Mouse (Mus musculus): ENCODE data around the gene Cass4. TPM values are rescaled to one million over a fixed set of nuclear protein-coding genes. Genes with fewer than 3 reads are reported as not detected.

Cass4 gene
- polyA plus RNA-seq, 1 experiment from 2014 or later: 0.16 TPM

- Histone ChIP-seq H3K4me2 (ENCODE audit: low read depth, low read length) (no peak overlapping the region), H3K4me3 (ENCODE audit: low read depth, low read length) (no peak overlapping the region), H3K9ac (replicated peaks; ENCODE audit: low read depth, low read length) (no peak overlapping the region), H3K27me3 (ENCODE audit: control insufficient read depth, insufficient read depth, low read length) (no peaks in the 10 kb centered on the region; the same call in 1 of the 2 replicates), H3K36me3 (ENCODE audit: control insufficient read depth, insufficient read depth, low read length) (no peaks in the 10 kb centered on the region), H3K4me1 (ENCODE audit: control insufficient read depth, insufficient read depth, low read length) (no peaks in the 10 kb centered on the region), H3K9me3 (ENCODE audit: control insufficient read depth, low read length) (no peaks in the 10 kb centered on the region), H3K27ac (ENCODE audit: low read depth, low read length) (no peak overlapping the region)
- no peak for ATAC-seq (ENCODE audit: low read depth)
- 24% methylated on average over 9 of the region's 9 CpGs for WGBS
These were observed 6.3 kb downstream of the Cass4 start for GRCm38 (mm10) chr2:172399901-172400300.

GRCm38 (mm10) chr2:172401116-172401825 is 7.7 kb downstream of the Cass4 start:
- ATAC-seq (ENCODE audit: low read depth): no peak
- H3K27ac ChIP-seq (ENCODE audit: low read depth, low read length): no peak overlapping the region
- H3K27me3 ChIP-seq (ENCODE audit: control insufficient read depth, insufficient read depth, low read length): no peaks in the 10 kb centered on the region; the same call in 1 of the 2 replicates
- H3K4me1 ChIP-seq (ENCODE audit: control insufficient read depth, insufficient read depth, low read length): no peaks in the 10 kb centered on the region
- no peaks in the 10 kb centered on the region for H3K36me3 ChIP-seq (ENCODE audit: control insufficient read depth, insufficient read depth, low read length)
- H3K4me3 ChIP-seq (ENCODE audit: low read depth, low read length): no peak overlapping the region
- WGBS: 72% methylated on average over 13 of the region's 13 CpGs
- H3K9ac ChIP-seq (replicated peaks; ENCODE audit: low read depth, low read length): no peak overlapping the region
- no peak overlapping the region for H3K4me2 ChIP-seq (ENCODE audit: low read depth, low read length)
- H3K9me3 ChIP-seq (ENCODE audit: control insufficient read depth, low read length): no peaks in the 10 kb centered on the region

GRCm38 (mm10) chr2:172404239-172404638 is 10.6 kb downstream of the Cass4 start:
- H3K27me3 ChIP-seq (ENCODE audit: control insufficient read depth, insufficient read depth, low read length): no peaks in the 10 kb centered on the region; the same call in 1 of the 2 replicates
- no peaks in the 10 kb centered on the region for H3K4me1 ChIP-seq (ENCODE audit: control insufficient read depth, insufficient read depth, low read length)
- ATAC-seq (ENCODE audit: low read depth): no peak
- H3K9me3 ChIP-seq (ENCODE audit: control insufficient read depth, low read length): no peaks in the 10 kb centered on the region
- H3K9ac ChIP-seq (replicated peaks; ENCODE audit: low read depth, low read length): no peak overlapping the region
- no peak overlapping the region for H3K27ac ChIP-seq (ENCODE audit: low read depth, low read length)
- WGBS: 65% methylated on average over 7 of the region's 7 CpGs
- H3K36me3 ChIP-seq (ENCODE audit: control insufficient read depth, insufficient read depth, low read length): no peaks in the 10 kb centered on the region
- no peak overlapping the region for H3K4me2 ChIP-seq (ENCODE audit: low read depth, low read length)
- no peak overlapping the region for H3K4me3 ChIP-seq (ENCODE audit: low read depth, low read length)

- Histone ChIP-seq H3K4me3 (ENCODE audit: low read depth, low read length) (no peak overlapping the region), H3K27ac (ENCODE audit: low read depth, low read length) (no peak overlapping the region), H3K27me3 (ENCODE audit: control insufficient read depth, insufficient read depth, low read length) (no peaks in the 10 kb centered on the region; the same call in 1 of the 2 replicates), H3K4me2 (ENCODE audit: low read depth, low read length) (no peak overlapping the region), H3K36me3 (ENCODE audit: control insufficient read depth, insufficient read depth, low read length) (no peaks in the 10 kb centered on the region), H3K9ac (replicated peaks; ENCODE audit: low read depth, low read length) (no peak overlapping the region), H3K4me1 (ENCODE audit: control insufficient read depth, insufficient read depth, low read length) (no peaks in the 10 kb centered on the region), H3K9me3 (ENCODE audit: control insufficient read depth, low read length) (no peaks in the 10 kb centered on the region)
- ATAC-seq (ENCODE audit: low read depth): no peak
- WGBS: 81% methylated on average over 3 of the region's 3 CpGs
These were observed 11.4 kb downstream of the Cass4 start for GRCm38 (mm10) chr2:172405011-172405410.

GRCm38 (mm10) chr2:172406173-172406572 is 12.6 kb downstream of the Cass4 start:
- Histone ChIP-seq H3K4me3 (ENCODE audit: low read depth, low read length) (no peak overlapping the region), H3K27ac (ENCODE audit: low read depth, low read length) (no peak overlapping the region), H3K9ac (replicated peaks; ENCODE audit: low read depth, low read length) (no peak overlapping the region), H3K9me3 (ENCODE audit: control insufficient read depth, low read length) (no peaks in the 10 kb centered on the region), H3K27me3 (ENCODE audit: control insufficient read depth, insufficient read depth, low read length) (no peaks in the 10 kb centered on the region; the same call in 1 of the 2 replicates), H3K4me1 (ENCODE audit: control insufficient read depth, insufficient read depth, low read length) (no peaks in the 10 kb centered on the region), H3K4me2 (ENCODE audit: low read depth, low read length) (no peak overlapping the region), H3K36me3 (ENCODE audit: control insufficient read depth, insufficient read depth, low read length) (no peaks in the 10 kb centered on the region)
- no peak for ATAC-seq (ENCODE audit: low read depth)
- 65% methylated on average over 4 of the region's 4 CpGs for WGBS

- Histone ChIP-seq H3K4me3 (ENCODE audit: low read depth, low read length) (no peak overlapping the region), H3K9me3 (ENCODE audit: control insufficient read depth, low read length) (no peaks in the 10 kb centered on the region), H3K9ac (replicated peaks; ENCODE audit: low read depth, low read length) (no peak overlapping the region), H3K36me3 (ENCODE audit: control insufficient read depth, insufficient read depth, low read length) (no peaks in the 10 kb centered on the region), H3K4me2 (ENCODE audit: low read depth, low read length) (no peak overlapping the region), H3K4me1 (ENCODE audit: control insufficient read depth, insufficient read depth, low read length) (0 out of 2 replicates have a peak, but pooled peaks cover 2% of the 10 kb centered on the region), H3K27ac (ENCODE audit: low read depth, low read length) (no peak overlapping the region), H3K27me3 (ENCODE audit: control insufficient read depth, insufficient read depth, low read length) (no peaks in the 10 kb centered on the region; the same call in 1 of the 2 replicates)
- no peak for ATAC-seq (ENCODE audit: low read depth)
- 78% methylated on average over 2 of the region's 2 CpGs for WGBS
These were observed 13.9 kb downstream of the Cass4 start for GRCm38 (mm10) chr2:172407499-172407898.

GRCm38 (mm10) chr2:172410686-172411085 is 17.1 kb downstream of the Cass4 start:
- WGBS: 87% methylated on average over 2 of the region's 2 CpGs
- Histone ChIP-seq H3K4me3 (ENCODE audit: low read depth, low read length) (no peak overlapping the region), H3K36me3 (ENCODE audit: control insufficient read depth, insufficient read depth, low read length) (no peaks in the 10 kb centered on the region), H3K27me3 (ENCODE audit: control insufficient read depth, insufficient read depth, low read length) (no peaks in the 10 kb centered on the region), H3K4me2 (ENCODE audit: low read depth, low read length) (no peak overlapping the region), H3K9me3 (ENCODE audit: control insufficient read depth, low read length) (no peaks in the 10 kb centered on the region), H3K9ac (replicated peaks; ENCODE audit: low read depth, low read length) (no peak overlapping the region), H3K4me1 (ENCODE audit: control insufficient read depth, insufficient read depth, low read length) (0 out of 2 replicates have a peak, but pooled peaks cover 3% of the 10 kb centered on the region), H3K27ac (ENCODE audit: low read depth, low read length) (no peak overlapping the region)
- no peak for ATAC-seq (ENCODE audit: low read depth)

- Histone ChIP-seq H3K4me3 (ENCODE audit: low read depth, low read length) (no peak overlapping the region), H3K9ac (replicated peaks; ENCODE audit: low read depth, low read length) (no peak overlapping the region), H3K27ac (ENCODE audit: low read depth, low read length) (no peak overlapping the region), H3K36me3 (ENCODE audit: control insufficient read depth, insufficient read depth, low read length) (no peaks in the 10 kb centered on the region), H3K4me1 (ENCODE audit: control insufficient read depth, insufficient read depth, low read length) (0 out of 2 replicates have a peak, but pooled peaks cover 3% of the 10 kb centered on the region), H3K4me2 (ENCODE audit: low read depth, low read length) (no peak overlapping the region), H3K9me3 (ENCODE audit: control insufficient read depth, low read length) (no peaks in the 10 kb centered on the region), H3K27me3 (ENCODE audit: control insufficient read depth, insufficient read depth, low read length) (no peaks in the 10 kb centered on the region)
- 79% methylated on average over 11 of the region's 11 CpGs for WGBS
- no peak for ATAC-seq (ENCODE audit: low read depth)
These were observed 17.5 kb downstream of the Cass4 start for GRCm38 (mm10) chr2:172411091-172411490.

GRCm38 (mm10) chr2:172412454-172412853 is 18.9 kb downstream of the Cass4 start:
- Histone ChIP-seq H3K4me3 (ENCODE audit: low read depth, low read length) (no peak overlapping the region), H3K36me3 (ENCODE audit: control insufficient read depth, insufficient read depth, low read length) (no peaks in the 10 kb centered on the region), H3K4me1 (ENCODE audit: control insufficient read depth, insufficient read depth, low read length) (0 out of 2 replicates have a peak, but pooled peaks cover 3% of the 10 kb centered on the region), H3K27ac (ENCODE audit: low read depth, low read length) (no peak overlapping the region), H3K9ac (replicated peaks; ENCODE audit: low read depth, low read length) (no peak overlapping the region), H3K4me2 (ENCODE audit: low read depth, low read length) (no peak overlapping the region), H3K27me3 (ENCODE audit: control insufficient read depth, insufficient read depth, low read length) (no peaks in the 10 kb centered on the region), H3K9me3 (ENCODE audit: control insufficient read depth, low read length) (no peaks in the 10 kb centered on the region)
- WGBS: 21% methylated on average over 9 of the region's 9 CpGs
- peak; percentile 68; the same call in 1 of the 2 replicates for ATAC-seq (ENCODE audit: low read depth)
